Mouse (Mus musculus): ENCODE data around the gene Hes1. TPM values are rescaled to one million over a fixed set of nuclear protein-coding genes. Genes with fewer than 3 reads are reported as not detected.

The Hes1 gene
- polyA plus RNA-seq, 1 experiment: not detected

GRCm38 (mm10) chr16:30033390-30033789 is 30.8 kb upstream of the Hes1 start:
- TF ChIP-seq CTCF (IDR thresholded peaks at IDR 0.05; ENCODE audit: low read depth, low read length) (no peak), POLR2A (IDR thresholded peaks at IDR 0.05; ENCODE audit: borderline replicate concordance, low read depth, low read length) (no peak)
- Histone ChIP-seq H3K27ac (ENCODE audit: insufficient read depth, low read depth, low read length) (no peak overlapping the region), H3K4me3 (ENCODE audit: insufficient read depth, low read length) (no peak overlapping the region), H3K4me1 (ENCODE audit: control insufficient read depth, insufficient read depth, low read length) (no peaks in the 10 kb centered on the region)

GRCm38 (mm10) chr16:30034001-30034400 is 30.2 kb upstream of the Hes1 start:
- Histone ChIP-seq H3K4me3 (ENCODE audit: insufficient read depth, low read length) (no peak overlapping the region), H3K4me1 (ENCODE audit: control insufficient read depth, insufficient read depth, low read length) (no peaks in the 10 kb centered on the region), H3K27ac (ENCODE audit: insufficient read depth, low read depth, low read length) (no peak overlapping the region)
- TF ChIP-seq CTCF (IDR thresholded peaks at IDR 0.05; ENCODE audit: low read depth, low read length) (no peak), POLR2A (IDR thresholded peaks at IDR 0.05; ENCODE audit: borderline replicate concordance, low read depth, low read length) (no peak)

- no peak overlapping the region for H3K4me3 ChIP-seq (ENCODE audit: insufficient read depth, low read length)
- peaks cover 3% of the 10 kb centered on the region for H3K4me1 ChIP-seq (ENCODE audit: control insufficient read depth, insufficient read depth, low read length)
- TF ChIP-seq POLR2A (IDR thresholded peaks at IDR 0.05; ENCODE audit: borderline replicate concordance, low read depth, low read length): no peak
- TF ChIP-seq CTCF (IDR thresholded peaks at IDR 0.05; ENCODE audit: low read depth, low read length): no peak
- no peak overlapping the region for H3K27ac ChIP-seq (ENCODE audit: insufficient read depth, low read depth, low read length)
Observed at GRCm38 (mm10) chr16:30034521-30034920, 29.7 kb upstream of the Hes1 start.

- no peak for TF ChIP-seq CTCF (IDR thresholded peaks at IDR 0.05; ENCODE audit: low read depth, low read length)
- no peak overlapping the region for H3K27ac ChIP-seq (ENCODE audit: insufficient read depth, low read depth, low read length)
- peaks cover 3% of the 10 kb centered on the region for H3K4me1 ChIP-seq (ENCODE audit: control insufficient read depth, insufficient read depth, low read length)
Observed at GRCm38 (mm10) chr16:30034979-30035440, 29.2 kb upstream of the Hes1 start.

GRCm38 (mm10) chr16:30036104-30036503 is 28.1 kb upstream of the Hes1 start:
- peaks cover 3% of the 10 kb centered on the region for H3K4me1 ChIP-seq (ENCODE audit: control insufficient read depth, insufficient read depth, low read length)
- no peak for TF ChIP-seq POLR2A (IDR thresholded peaks at IDR 0.05; ENCODE audit: borderline replicate concordance, low read depth, low read length)
- no peak for TF ChIP-seq CTCF (IDR thresholded peaks at IDR 0.05; ENCODE audit: low read depth, low read length)
- no peak overlapping the region for H3K4me3 ChIP-seq (ENCODE audit: insufficient read depth, low read length)
- no peak overlapping the region for H3K27ac ChIP-seq (ENCODE audit: insufficient read depth, low read depth, low read length)

More at GRCm38 (mm10) chr16:30034979-30035440, 29.2 kb upstream of the Hes1 start:
- no peak overlapping the region for H3K4me3 ChIP-seq (ENCODE audit: insufficient read depth, low read length)

GRCm38 (mm10) chr16:30038663-30039593 is 25.3 kb upstream of the Hes1 start:
- Histone ChIP-seq H3K27ac (ENCODE audit: insufficient read depth, low read depth, low read length) (no peak overlapping the region), H3K4me3 (ENCODE audit: insufficient read depth, low read length) (no peak overlapping the region), H3K4me1 (ENCODE audit: control insufficient read depth, insufficient read depth, low read length) (peaks cover 3% of the 10 kb centered on the region)
- TF ChIP-seq CTCF (IDR thresholded peaks at IDR 0.05; ENCODE audit: low read depth, low read length) (no peak), POLR2A (IDR thresholded peaks at IDR 0.05; ENCODE audit: borderline replicate concordance, low read depth, low read length) (no peak)

GRCm38 (mm10) chr16:30039841-30040240 is 24.3 kb upstream of the Hes1 start:
- peaks cover 3% of the 10 kb centered on the region for H3K4me1 ChIP-seq (ENCODE audit: control insufficient read depth, insufficient read depth, low read length)
- H3K4me3 ChIP-seq (ENCODE audit: insufficient read depth, low read length): no peak overlapping the region
- H3K27ac ChIP-seq (ENCODE audit: insufficient read depth, low read depth, low read length): no peak overlapping the region
- no peak for TF ChIP-seq CTCF (IDR thresholded peaks at IDR 0.05; ENCODE audit: low read depth, low read length)
- TF ChIP-seq POLR2A (IDR thresholded peaks at IDR 0.05; ENCODE audit: borderline replicate concordance, low read depth, low read length): no peak

GRCm38 (mm10) chr16:30042859-30043258 is 21.3 kb upstream of the Hes1 start:
- Histone ChIP-seq H3K27ac (ENCODE audit: insufficient read depth, low read depth, low read length) (no peak overlapping the region), H3K4me1 (ENCODE audit: control insufficient read depth, insufficient read depth, low read length) (peaks cover 3% of the 10 kb centered on the region), H3K4me3 (ENCODE audit: insufficient read depth, low read length) (no peak overlapping the region)
- TF ChIP-seq POLR2A (IDR thresholded peaks at IDR 0.05; ENCODE audit: borderline replicate concordance, low read depth, low read length) (no peak), CTCF (IDR thresholded peaks at IDR 0.05; ENCODE audit: low read depth, low read length) (no peak)

GRCm38 (mm10) chr16:30045615-30046014 is 18.6 kb upstream of the Hes1 start:
- TF ChIP-seq CTCF (IDR thresholded peaks at IDR 0.05; ENCODE audit: low read depth, low read length) (no peak), POLR2A (IDR thresholded peaks at IDR 0.05; ENCODE audit: borderline replicate concordance, low read depth, low read length) (no peak)
- no peaks in the 10 kb centered on the region for H3K4me1 ChIP-seq (ENCODE audit: control insufficient read depth, insufficient read depth, low read length)
- H3K27ac ChIP-seq (ENCODE audit: insufficient read depth, low read depth, low read length): no peak overlapping the region
- H3K4me3 ChIP-seq (ENCODE audit: insufficient read depth, low read length): no peak overlapping the region

- H3K4me3 ChIP-seq (ENCODE audit: insufficient read depth, low read length): no peak overlapping the region
- no peaks in the 10 kb centered on the region for H3K4me1 ChIP-seq (ENCODE audit: control insufficient read depth, insufficient read depth, low read length)
- no peak overlapping the region for H3K27ac ChIP-seq (ENCODE audit: insufficient read depth, low read depth, low read length)
- no peak for TF ChIP-seq POLR2A (IDR thresholded peaks at IDR 0.05; ENCODE audit: borderline replicate concordance, low read depth, low read length)
- TF ChIP-seq CTCF (IDR thresholded peaks at IDR 0.05; ENCODE audit: low read depth, low read length): no peak
Observed at GRCm38 (mm10) chr16:30047010-30047409, 17.2 kb upstream of the Hes1 start.

Measured in bone marrow macrophage, adult 2 months (primary cell).